Mouse (Mus musculus) bone marrow macrophage, adult 2 months (primary cell): Measurements from ENCODE around the gene Ltbp1.

Source experiments
- CTCF ChIP-seq: IDR thresholded peaks from 2 replicates; pipeline ENCODE4 v1.5.1; 2012; ENCODE audit warnings: low read depth, mild to moderate bottlenecking, low read length, moderate library complexity
- POLR2A ChIP-seq: IDR thresholded peaks from 2 replicates; pipeline ENCODE4 v1.6.1; 2012; ENCODE audit warnings: mild to moderate bottlenecking, low read depth, low read length, borderline replicate concordance

- TF ChIP-seq CTCF (no peak), POLR2A (no peak)
Observed at GRCm38 (mm10) chr17:75110252-75111205, 105.2 kb downstream of the Ltbp1 start.
